Mouse (Mus musculus) liver, embryonic 18 days (tissue): ENCODE data around the gene Wfdc15a. TPM values are rescaled to one million over a fixed set of nuclear protein-coding genes. Genes with fewer than 3 reads are reported as not detected.

ENCODE experiments used
- polyA plus RNA-seq: library from polyadenylated mRNA; depleted of rRNA; stranded (reverse); fragments of >200 nt; gene quantifications from 2 replicates; pipeline ENCODE4 v1.2.3, GENCODE M21; 2012; rRNA removed

Wfdc15a gene
- not detected in 2 replicates for polyA plus RNA-seq

GRCm38 (mm10) chr2:164199626-164200327 lies at the start of gene Wfdc15a:
TSS of gene Wfdc15a (minus strand) at chr2:164200130.

GRCm38 (mm10) chr2:164238366-164238765 lies 38.4 kb upstream of the Wfdc15a start, which contains the start of gene Svs2:
TSS of gene Svs2 (minus strand) at chr2:164238466.

GRCm38 (mm10) chr2:164221522-164221921 lies 21.6 kb upstream of the Wfdc15a start, which contains the start of gene Wfdc15b:
TSS of gene Wfdc15b (minus strand) at chr2:164221660.

GRCm38 (mm10) chr2:164190576-164190975 lies 9.4 kb downstream of the Wfdc15a start, which contains the start of gene Wfdc12:
TSS of gene Wfdc12 (minus strand) at chr2:164190608.

GRCm38 (mm10) chr2:164182692-164183255 lies 17.2 kb downstream of the Wfdc15a start, which contains the start of gene Wfdc5:
TSS of gene Wfdc5 (minus strand) at chr2:164182742.

GRCm38 (mm10) chr2:164170902-164171301 lies 29.0 kb downstream of the Wfdc15a start, which contains the start of gene Kcns1:
TSS of gene Kcns1 (minus strand) at chr2:164171113.

Other genes with a start within 250 kb of the Wfdc15a start
- gene Ywhab, start 205.2 kb downstream of the Wfdc15a start, polyA plus RNA-seq = 27.4 and 28.4 TPM in 2 replicates
- 0.71 and 0.79 TPM in 2 replicates for gene Pabpc1l, start 174.7 kb downstream of the Wfdc15a start, polyA plus RNA-seq
- gene Stk4, start 129.8 kb downstream of the Wfdc15a start, polyA plus RNA-seq = 10.4 and 10.8 TPM in 2 replicates
- 11.1 and 11.6 TPM in 2 replicates for gene Tomm34, start 129.0 kb downstream of the Wfdc15a start, polyA plus RNA-seq
- gene Kcns1, start 29.0 kb downstream of the Wfdc15a start, polyA plus RNA-seq = 0.01 TPM in 2 replicates
- not detected in 2 replicates for gene Wfdc5, start 17.4 kb downstream of the Wfdc15a start, polyA plus RNA-seq
- gene Wfdc12, start 9.5 kb downstream of the Wfdc15a start, polyA plus RNA-seq = not detected in 2 replicates
- gene Wfdc15b, start 21.5 kb upstream of the Wfdc15a start, polyA plus RNA-seq = 0.07 and 0.16 TPM in 2 replicates
- gene Svs2, start 38.3 kb upstream of the Wfdc15a start, polyA plus RNA-seq = not detected in 2 replicates
- gene Svs3b, start 56.5 kb upstream of the Wfdc15a start, polyA plus RNA-seq = not detected in 2 replicates
- gene Svs4, start 78.3 kb upstream of the Wfdc15a start, polyA plus RNA-seq = not detected in 2 replicates
- not detected in 2 replicates for gene Svs3a, start 89.1 kb upstream of the Wfdc15a start, polyA plus RNA-seq
- gene Svs6, start 116.6 kb upstream of the Wfdc15a start, polyA plus RNA-seq = not detected in 2 replicates
- not detected in 2 replicates for gene Svs5, start 132.6 kb upstream of the Wfdc15a start, polyA plus RNA-seq
- gene Slpi, start 189.0 kb upstream of the Wfdc15a start, polyA plus RNA-seq = 25.7 and 26.9 TPM in 2 replicates
- gene Rbpjl, start 203.0 kb upstream of the Wfdc15a start, polyA plus RNA-seq = 0.01 and 0.13 TPM in 2 replicates
- gene Matn4, start 205.0 kb upstream of the Wfdc15a start, polyA plus RNA-seq = 0.17 and 0.21 TPM in 2 replicates
- gene Sdc4, start 243.8 kb upstream of the Wfdc15a start, polyA plus RNA-seq = 46.8 and 52.3 TPM in 2 replicates